Mouse (Mus musculus) mouse trophoblast stem cell (cell line): ENCODE measurements around the gene Dnah6.

ENCODE experiments used
- in situ Hi-C, 2 experiments: fragments of 300-500 bp; cut with MseI, MboI; formaldehyde crosslinking; loops; 2 replicates in 1 of 2; 3 replicates in 1 of 2; pipeline ENCODE4 v1.15.1; 2025

Dnah6 gene

GRCm38 (mm10) chr6:73221189-73221957 lies at the start of gene Dnah6:
TSS of gene Dnah6 (minus strand) at chr6:73221651.
- in situ Hi-C loops, result loop anchor here in 1 of 2 experiments (10.0 kb wide), 1 partner anchor 277 kb away; no protein-coding TSS in a partner anchor

GRCm38 (mm10) chr6:73269374-73269773 lies 47.9 kb upstream of the Dnah6 start:
- in situ Hi-C loops, result no loop called here

- in situ Hi-C loops, result no loop called here
Measured at GRCm38 (mm10) chr6:73267738-73268311, 46.4 kb upstream of the Dnah6 start.

GRCm38 (mm10) chr6:73264801-73265200 lies 43.4 kb upstream of the Dnah6 start:
- in situ Hi-C loops, result no loop called here

- in situ Hi-C loops, result no loop called here
Measured at GRCm38 (mm10) chr6:73260110-73260509, 38.7 kb upstream of the Dnah6 start.

GRCm38 (mm10) chr6:73257068-73257467 lies 35.6 kb upstream of the Dnah6 start:
- in situ Hi-C loops, result no loop called here

- in situ Hi-C loops, result no loop called here
Measured at GRCm38 (mm10) chr6:73254307-73255228, 33.1 kb upstream of the Dnah6 start.

GRCm38 (mm10) chr6:73253584-73253983 lies 32.1 kb upstream of the Dnah6 start:
- in situ Hi-C loops, result no loop called here

- in situ Hi-C loops, result no loop called here
Measured at GRCm38 (mm10) chr6:73253006-73253405, 31.6 kb upstream of the Dnah6 start.

- in situ Hi-C loops, result no loop called here
Measured at GRCm38 (mm10) chr6:73252396-73252795, 30.9 kb upstream of the Dnah6 start.

- in situ Hi-C loops, result no loop called here
Measured at GRCm38 (mm10) chr6:73251336-73251735, 29.9 kb upstream of the Dnah6 start.

GRCm38 (mm10) chr6:73249851-73250250 lies 28.4 kb upstream of the Dnah6 start:
- in situ Hi-C loops, result no loop called here

GRCm38 (mm10) chr6:73249049-73249422 lies 27.6 kb upstream of the Dnah6 start:
- in situ Hi-C loops, result no loop called here

GRCm38 (mm10) chr6:73248237-73249048 lies 27.0 kb upstream of the Dnah6 start, which contains the start of gene Suclg1:
TSS of gene Suclg1 (plus strand) at chr6:73248382.
- in situ Hi-C loops, result no loop called here

- in situ Hi-C loops, result no loop called here
Measured at GRCm38 (mm10) chr6:73247452-73247851, 26.0 kb upstream of the Dnah6 start.

GRCm38 (mm10) chr6:73246821-73247220 lies 25.4 kb upstream of the Dnah6 start:
- in situ Hi-C loops, result no loop called here

- in situ Hi-C loops, result no loop called here
Measured at GRCm38 (mm10) chr6:73235650-73236049, 14.2 kb upstream of the Dnah6 start.

- in situ Hi-C loops, result no loop called here
Measured at GRCm38 (mm10) chr6:73234302-73234900, 12.9 kb upstream of the Dnah6 start.

GRCm38 (mm10) chr6:73233202-73233726 lies 11.8 kb upstream of the Dnah6 start:
- in situ Hi-C loops, result no loop called here

GRCm38 (mm10) chr6:73232152-73232584 lies 10.7 kb upstream of the Dnah6 start:
- in situ Hi-C loops, result no loop called here
